Mouse (Mus musculus) frontal cortex, adult 2 months (tissue): ENCODE measurements around the gene Ppil4. TPM values are rescaled to one million over a fixed set of nuclear protein-coding genes. Genes with fewer than 3 reads are reported as not detected.
A peak's percentile ranks its signal among the peaks of the same experiment; 100 is the strongest.

Experiments
- DNase-seq, 2 experiments: peaks; one replicate each; pipeline ENCODE4 v3.0.0; 2022; ENCODE audit warnings: low spot score in 1 of 2; ENCODE audit errors: extremely low spot score in 1 of 2
- polyA plus RNA-seq: library from polyadenylated mRNA; depleted of rRNA; stranded (reverse); fragments of >200 nt; gene quantifications from 2 replicates; pipeline ENCODE4 v1.2.3, GENCODE M21; 2012

Ppil4 gene
- polyA plus RNA-seq, 1 experiment, result 27.9 TPM

- DNase-seq, result no peak
Measured at GRCm38 (mm10) chr10:7821981-7822380, 29.3 kb downstream of the Ppil4 start.

- no peak for DNase-seq
Measured at GRCm38 (mm10) chr10:7824663-7825280, 32.1 kb downstream of the Ppil4 start.

GRCm38 (mm10) chr10:7825281-7825665 is 32.6 kb downstream of the Ppil4 start:
- DNase-seq, result no peak

GRCm38 (mm10) chr10:7826106-7826505 is 33.4 kb downstream of the Ppil4 start:
- DNase-seq, result no peak

GRCm38 (mm10) chr10:7832171-7832676 is 39.5 kb downstream of the Ppil4 start, which contains the start of gene Zc3h12d:
TSS of gene Zc3h12d (plus strand) at chr10:7832470.
- no peak for DNase-seq

GRCm38 (mm10) chr10:7833377-7834165 is 40.9 kb downstream of the Ppil4 start:
- no peak for DNase-seq

GRCm38 (mm10) chr10:7834671-7835225 is 42.1 kb downstream of the Ppil4 start:
- DNase-seq, result no peak

GRCm38 (mm10) chr10:7836902-7837301 is 44.2 kb downstream of the Ppil4 start:
- no peak for DNase-seq

GRCm38 (mm10) chr10:7837446-7837845 is 44.8 kb downstream of the Ppil4 start:
- no peak for DNase-seq

- DNase-seq, result no peak
Measured at GRCm38 (mm10) chr10:7838036-7838435, 45.3 kb downstream of the Ppil4 start.

- no peak for DNase-seq
Measured at GRCm38 (mm10) chr10:7838874-7839421, 46.3 kb downstream of the Ppil4 start.

GRCm38 (mm10) chr10:7839551-7840352 is 47.1 kb downstream of the Ppil4 start:
- DNase-seq, result no peak

- no peak for DNase-seq
Measured at GRCm38 (mm10) chr10:7840353-7840733, 47.7 kb downstream of the Ppil4 start.

GRCm38 (mm10) chr10:7840785-7841184 is 48.1 kb downstream of the Ppil4 start:
- DNase-seq, result no peak

- peak in 1 of 2 experiments; percentile 19 for DNase-seq
Measured at GRCm38 (mm10) chr10:7841571-7842080, 48.9 kb downstream of the Ppil4 start.

- DNase-seq, result no peak
Measured at GRCm38 (mm10) chr10:7843181-7843580, 50.5 kb downstream of the Ppil4 start.

GRCm38 (mm10) chr10:7844161-7844560 is 51.5 kb downstream of the Ppil4 start:
- DNase-seq, result no peak

- DNase-seq, result no peak
Measured at GRCm38 (mm10) chr10:7845136-7845535, 52.4 kb downstream of the Ppil4 start.

GRCm38 (mm10) chr10:7845991-7846390 is 53.3 kb downstream of the Ppil4 start:
- no peak for DNase-seq

GRCm38 (mm10) chr10:7847166-7847605 is 54.5 kb downstream of the Ppil4 start:
- no peak for DNase-seq
